Mouse (Mus musculus): ENCODE results near the gene Lzic. TPM values are rescaled to one million over a fixed set of nuclear protein-coding genes. Genes with fewer than 3 reads are reported as not detected.

The Lzic gene
- polyA plus RNA-seq, 1 experiment from 2014 or later: 46.5 TPM

DNA sequence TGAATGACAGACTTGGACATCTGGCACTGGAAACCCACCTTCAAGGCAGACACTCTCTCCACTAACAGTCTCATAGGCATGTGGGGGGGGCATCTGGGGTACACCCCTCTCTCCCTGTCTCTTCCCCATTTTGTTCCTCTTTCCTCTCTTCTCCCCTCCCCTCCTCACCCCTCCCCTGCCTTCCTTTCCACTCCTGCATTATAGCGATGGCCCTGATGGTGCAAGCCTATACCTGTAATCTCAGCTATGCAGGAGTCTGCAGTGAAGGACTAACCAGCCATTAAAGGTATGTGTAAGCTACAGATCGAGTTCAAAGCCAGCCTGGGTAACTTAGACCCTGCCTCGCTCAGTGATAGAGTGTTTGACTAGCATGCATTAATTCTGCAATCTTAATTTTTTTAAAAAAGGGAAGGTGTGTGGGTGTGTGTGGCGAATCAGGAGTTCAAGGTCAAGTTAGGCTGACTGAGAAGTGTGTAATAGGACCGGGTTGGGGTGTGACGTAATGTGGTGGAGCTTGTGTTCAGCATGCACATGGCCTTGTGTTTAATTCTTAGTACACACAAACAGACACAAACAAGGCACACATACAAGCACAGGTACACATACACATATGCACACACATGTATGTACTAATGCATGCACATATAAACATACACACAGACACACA lies 22.6 kb upstream of the Lzic start:
- H3K4me2 ChIP-seq (ENCODE audit: low read depth, low read length): no peak overlapping the region
- H3K27ac ChIP-seq (ENCODE audit: low read depth, low read length): no peak overlapping the region
- ATAC-seq (ENCODE audit: low read depth): no peak
- H3K9me3 ChIP-seq (ENCODE audit: control insufficient read depth, low read length): no peaks in the 10 kb centered on the region
- H3K36me3 ChIP-seq (ENCODE audit: control insufficient read depth, insufficient read depth, low read length): no peaks in the 10 kb centered on the region
- WGBS: 92% methylated on average over 6 of the region's 6 CpGs
- H3K4me3 ChIP-seq (ENCODE audit: low read depth, low read length): no peak overlapping the region
- no peak overlapping the region for H3K9ac ChIP-seq (replicated peaks; ENCODE audit: low read depth, low read length)
- no peaks in the 10 kb centered on the region for H3K27me3 ChIP-seq (ENCODE audit: control insufficient read depth, insufficient read depth, low read length)
- no peaks in the 10 kb centered on the region for H3K4me1 ChIP-seq (ENCODE audit: control insufficient read depth, insufficient read depth, low read length)

DNA sequence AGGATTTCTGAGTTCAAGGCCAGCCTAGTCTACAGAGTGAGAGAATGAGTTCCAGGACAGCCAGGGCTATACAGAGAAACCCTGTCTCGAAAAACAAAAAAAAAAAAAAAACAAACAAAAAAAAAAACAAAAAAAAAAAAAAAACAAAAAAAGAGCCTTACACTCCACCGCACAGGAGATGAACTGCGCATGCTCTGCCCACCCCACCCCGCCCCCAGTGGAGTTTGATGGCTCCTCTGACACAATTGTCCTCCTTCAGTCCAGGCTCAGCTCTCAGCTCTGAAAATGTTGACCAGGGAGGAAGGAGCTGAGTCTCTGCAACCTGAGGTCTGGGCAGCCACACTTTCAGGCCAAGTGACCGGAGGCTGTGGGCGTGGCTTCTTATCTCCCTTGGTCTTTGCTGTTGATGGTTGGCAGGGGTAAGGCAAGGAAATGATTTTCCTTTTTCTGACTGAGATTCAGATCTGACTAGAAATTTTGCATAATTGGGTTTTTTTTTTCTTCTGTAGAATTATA lies 21.5 kb upstream of the Lzic start:
- Histone ChIP-seq H3K4me2 (ENCODE audit: low read depth, low read length) (no peak overlapping the region), H3K4me3 (ENCODE audit: low read depth, low read length) (no peak overlapping the region), H3K27ac (ENCODE audit: low read depth, low read length) (no peak overlapping the region), H3K4me1 (ENCODE audit: control insufficient read depth, insufficient read depth, low read length) (no peaks in the 10 kb centered on the region), H3K9me3 (ENCODE audit: control insufficient read depth, low read length) (no peaks in the 10 kb centered on the region), H3K27me3 (ENCODE audit: control insufficient read depth, insufficient read depth, low read length) (no peaks in the 10 kb centered on the region), H3K9ac (replicated peaks; ENCODE audit: low read depth, low read length) (no peak overlapping the region), H3K36me3 (ENCODE audit: control insufficient read depth, insufficient read depth, low read length) (no peaks in the 10 kb centered on the region)
- 85% methylated on average over 6 of the region's 6 CpGs for WGBS
- no peak for ATAC-seq (ENCODE audit: low read depth)

DNA sequence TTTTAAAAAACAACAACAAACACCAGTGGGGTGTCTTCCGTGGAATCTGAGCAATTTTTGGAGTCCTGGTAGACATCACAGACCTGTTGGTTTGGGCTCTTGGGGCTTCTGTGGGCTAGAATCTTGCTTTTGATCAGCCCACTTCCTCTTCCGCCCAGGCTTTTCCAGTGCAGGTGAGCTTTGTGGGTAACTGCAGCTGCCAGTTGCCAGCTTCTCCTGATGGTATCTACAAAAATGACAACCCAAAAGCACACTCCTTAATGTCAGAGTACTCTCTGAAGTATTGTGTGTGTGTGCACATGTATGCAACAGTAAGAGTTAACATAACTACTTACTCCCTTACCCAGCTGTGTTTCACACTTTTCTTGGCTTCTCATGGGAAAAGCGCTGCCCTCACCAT lies 15.5 kb upstream of the Lzic start:
- Histone ChIP-seq H3K27me3 (ENCODE audit: control insufficient read depth, insufficient read depth, low read length) (no peaks in the 10 kb centered on the region), H3K4me2 (ENCODE audit: low read depth, low read length) (no peak overlapping the region), H3K9me3 (ENCODE audit: control insufficient read depth, low read length) (no peaks in the 10 kb centered on the region), H3K27ac (ENCODE audit: low read depth, low read length) (no peak overlapping the region), H3K9ac (replicated peaks; ENCODE audit: low read depth, low read length) (no peak overlapping the region), H3K36me3 (ENCODE audit: control insufficient read depth, insufficient read depth, low read length) (peaks cover 6% of the 10 kb centered on the region; the same call in 1 of the 2 replicates), H3K4me3 (ENCODE audit: low read depth, low read length) (no peak overlapping the region), H3K4me1 (ENCODE audit: control insufficient read depth, insufficient read depth, low read length) (no peaks in the 10 kb centered on the region)
- WGBS: 94% methylated on average over 3 of the region's 3 CpGs
- ATAC-seq (ENCODE audit: low read depth): no peak

DNA sequence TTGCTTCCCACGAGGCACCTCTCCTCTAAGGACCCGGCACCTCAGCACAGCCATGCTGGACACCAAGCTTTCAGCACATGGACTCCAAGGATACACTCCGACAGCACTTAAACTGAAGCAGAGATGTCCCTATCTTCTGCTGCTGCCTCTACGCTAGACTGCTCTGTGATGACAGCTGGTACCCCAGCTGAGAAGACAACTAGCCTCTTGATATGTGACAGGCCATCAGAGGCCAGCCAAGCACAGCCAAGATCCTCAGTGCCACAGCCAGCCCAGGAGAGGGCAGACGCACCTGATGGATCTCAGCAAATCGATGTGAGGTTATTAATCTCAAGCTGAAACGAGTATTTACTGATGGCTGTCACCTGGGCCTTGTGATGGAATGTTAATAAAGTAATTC lies 9.9 kb upstream of the Lzic start:
- Histone ChIP-seq H3K27me3 (ENCODE audit: control insufficient read depth, insufficient read depth, low read length) (no peaks in the 10 kb centered on the region), H3K4me3 (ENCODE audit: low read depth, low read length) (no peak overlapping the region), H3K4me1 (ENCODE audit: control insufficient read depth, insufficient read depth, low read length) (no peaks in the 10 kb centered on the region), H3K36me3 (ENCODE audit: control insufficient read depth, insufficient read depth, low read length) (0 out of 2 replicates have a peak, but pooled peaks cover 3% of the 10 kb centered on the region), H3K9me3 (ENCODE audit: control insufficient read depth, low read length) (no peaks in the 10 kb centered on the region), H3K27ac (ENCODE audit: low read depth, low read length) (no peak overlapping the region), H3K9ac (replicated peaks; ENCODE audit: low read depth, low read length) (no peak overlapping the region), H3K4me2 (ENCODE audit: low read depth, low read length) (no peak overlapping the region)
- ATAC-seq (ENCODE audit: low read depth): no peak
- 77% methylated on average over 7 of the region's 7 CpGs for WGBS

DNA sequence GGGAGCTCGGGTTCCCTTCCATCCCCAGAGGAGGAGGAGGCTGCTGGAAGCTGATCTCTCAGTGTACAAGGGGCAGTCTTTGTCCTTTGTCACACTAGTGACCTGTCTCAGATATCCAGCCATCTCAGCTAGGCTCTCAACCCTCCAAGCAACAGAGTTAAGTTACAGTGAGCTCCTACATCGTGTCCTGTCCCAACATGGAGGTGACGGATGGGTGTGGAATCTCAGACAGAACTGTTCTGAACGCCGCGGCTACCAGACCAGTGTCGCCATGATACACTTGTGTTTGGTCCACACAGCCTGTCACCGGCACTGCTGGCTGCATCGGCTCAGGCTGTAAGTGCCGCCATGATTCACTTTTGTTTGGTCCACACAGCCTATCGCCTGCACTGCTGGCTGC lies 8.0 kb upstream of the Lzic start, which contains the start of gene Tmem274:
Tmem274 (plus strand) TSS at position 301 of the 400 bp plus-strand sequence.
- no peak for ATAC-seq (ENCODE audit: low read depth)
- Histone ChIP-seq H3K27me3 (ENCODE audit: control insufficient read depth, insufficient read depth, low read length) (no peaks in the 10 kb centered on the region), H3K4me3 (ENCODE audit: low read depth, low read length) (no peak within 1 kb of the TSS), H3K9me3 (ENCODE audit: control insufficient read depth, low read length) (no peaks in the 10 kb centered on the region), H3K9ac (replicated peaks; ENCODE audit: low read depth, low read length) (no peak within 1 kb of the TSS), H3K27ac (ENCODE audit: low read depth, low read length) (no peak within 1 kb of the TSS), H3K4me1 (ENCODE audit: control insufficient read depth, insufficient read depth, low read length) (no peaks in the 10 kb centered on the region), H3K4me2 (ENCODE audit: low read depth, low read length) (no peak within 1 kb of the TSS), H3K36me3 (ENCODE audit: control insufficient read depth, insufficient read depth, low read length) (0 out of 2 replicates have a peak, but pooled peaks cover 3% of the 10 kb centered on the region)
- WGBS: 84% methylated on average over 11 of the region's 11 CpGs

DNA sequence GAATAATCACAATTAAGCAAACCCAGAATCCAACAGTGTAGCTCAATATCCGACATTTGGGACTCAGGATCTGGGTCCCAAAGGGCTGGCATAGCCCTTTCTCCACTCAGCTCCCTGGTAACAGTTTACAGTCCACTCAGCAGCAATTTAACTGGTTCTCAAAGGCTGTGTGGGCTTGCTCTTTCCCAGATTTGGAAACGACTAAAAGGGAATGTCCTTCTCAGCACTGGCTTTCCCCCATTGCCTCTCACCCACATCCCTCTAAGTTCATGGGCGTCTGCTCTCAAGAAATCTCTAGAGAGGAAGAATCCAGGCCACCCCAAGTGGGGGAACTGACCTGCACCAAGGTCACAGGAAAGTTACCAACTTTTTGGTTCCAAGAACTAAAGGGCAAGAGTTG lies 463 bp upstream of the Lzic start:
- peak overlapping the region; percentile 94 for H3K4me2 ChIP-seq (ENCODE audit: low read depth, low read length)
- no peaks in the 10 kb centered on the region; the same call in 1 of the 2 replicates for H3K27me3 ChIP-seq (ENCODE audit: control insufficient read depth, insufficient read depth, low read length)
- ATAC-seq (ENCODE audit: low read depth): no peak
- H3K36me3 ChIP-seq (ENCODE audit: control insufficient read depth, insufficient read depth, low read length): peaks cover 26% of the 10 kb centered on the region
- WGBS: 62% methylated on average over 3 of the region's 3 CpGs
- no peaks in the 10 kb centered on the region for H3K9me3 ChIP-seq (ENCODE audit: control insufficient read depth, low read length)
- peak overlapping the region; percentile 63 for H3K9ac ChIP-seq (replicated peaks; ENCODE audit: low read depth, low read length)
- peak overlapping the region; percentile 67 for H3K4me3 ChIP-seq (ENCODE audit: low read depth, low read length)
- H3K27ac ChIP-seq (ENCODE audit: low read depth, low read length): no peak overlapping the region; the same call in 1 of the 2 replicates
- H3K4me1 ChIP-seq (ENCODE audit: control insufficient read depth, insufficient read depth, low read length): peaks cover 9% of the 10 kb centered on the region

DNA sequence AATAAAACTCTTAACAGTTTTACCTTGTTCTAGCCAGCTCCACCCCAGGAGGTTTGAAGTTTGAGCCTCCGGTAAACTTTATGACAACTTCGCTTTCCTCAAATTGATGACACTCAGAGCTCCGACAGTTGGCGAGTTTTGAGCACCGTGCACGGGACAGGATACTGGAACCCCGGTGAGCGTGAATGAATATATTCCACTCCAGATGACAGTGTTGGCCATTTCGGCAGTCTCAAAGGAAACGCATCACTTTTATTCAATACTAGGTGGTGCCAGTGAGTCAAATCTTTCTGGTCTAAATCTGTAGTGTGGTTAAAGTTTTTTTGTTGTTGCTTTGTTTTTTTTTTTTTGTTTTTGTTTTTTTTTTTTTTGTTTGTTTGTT lies 787 bp downstream of the Lzic start:
- ATAC-seq (ENCODE audit: low read depth): no peak
- WGBS: 1% methylated on average over 10 of the region's 10 CpGs

DNA sequence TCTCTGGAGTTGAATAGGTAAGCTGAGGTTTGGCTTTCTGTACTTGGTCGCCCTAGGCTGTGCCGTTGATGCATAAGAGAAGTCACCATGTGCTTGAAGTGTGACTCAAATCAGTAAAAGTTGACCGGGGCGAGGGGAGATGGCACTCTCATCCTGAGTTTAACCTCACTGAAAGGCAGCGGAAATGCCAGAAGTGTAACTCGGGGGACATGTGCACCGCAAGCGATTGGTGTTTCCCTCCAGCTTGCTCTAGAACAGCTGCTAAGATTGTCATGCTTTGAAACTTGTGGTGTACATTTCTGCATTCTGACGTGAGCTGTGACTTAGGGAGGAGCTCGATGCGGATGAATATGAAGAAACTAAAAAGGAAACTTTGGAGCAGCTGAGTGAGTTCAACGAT lies 2.7 kb downstream of the Lzic start:
- ATAC-seq (ENCODE audit: low read depth): no peak

More for the DNA sequence above, 787 bp downstream of the Lzic start:
- H3K9me3 ChIP-seq (ENCODE audit: control insufficient read depth, low read length): no peaks in the 10 kb centered on the region
- peak overlapping the region; percentile 60; the same call in 1 of the 2 replicates for H3K27ac ChIP-seq (ENCODE audit: low read depth, low read length)
- H3K36me3 ChIP-seq (ENCODE audit: control insufficient read depth, insufficient read depth, low read length): peaks cover 29% of the 10 kb centered on the region
- H3K4me3 ChIP-seq (ENCODE audit: low read depth, low read length): peak overlapping the region; percentile 67
- H3K9ac ChIP-seq (replicated peaks; ENCODE audit: low read depth, low read length): peak overlapping the region; percentile 63
- peaks cover 9% of the 10 kb centered on the region for H3K4me1 ChIP-seq (ENCODE audit: control insufficient read depth, insufficient read depth, low read length)
- no peaks in the 10 kb centered on the region; the same call in 1 of the 2 replicates for H3K27me3 ChIP-seq (ENCODE audit: control insufficient read depth, insufficient read depth, low read length)
- peak overlapping the region; percentile 94 for H3K4me2 ChIP-seq (ENCODE audit: low read depth, low read length)

DNA sequence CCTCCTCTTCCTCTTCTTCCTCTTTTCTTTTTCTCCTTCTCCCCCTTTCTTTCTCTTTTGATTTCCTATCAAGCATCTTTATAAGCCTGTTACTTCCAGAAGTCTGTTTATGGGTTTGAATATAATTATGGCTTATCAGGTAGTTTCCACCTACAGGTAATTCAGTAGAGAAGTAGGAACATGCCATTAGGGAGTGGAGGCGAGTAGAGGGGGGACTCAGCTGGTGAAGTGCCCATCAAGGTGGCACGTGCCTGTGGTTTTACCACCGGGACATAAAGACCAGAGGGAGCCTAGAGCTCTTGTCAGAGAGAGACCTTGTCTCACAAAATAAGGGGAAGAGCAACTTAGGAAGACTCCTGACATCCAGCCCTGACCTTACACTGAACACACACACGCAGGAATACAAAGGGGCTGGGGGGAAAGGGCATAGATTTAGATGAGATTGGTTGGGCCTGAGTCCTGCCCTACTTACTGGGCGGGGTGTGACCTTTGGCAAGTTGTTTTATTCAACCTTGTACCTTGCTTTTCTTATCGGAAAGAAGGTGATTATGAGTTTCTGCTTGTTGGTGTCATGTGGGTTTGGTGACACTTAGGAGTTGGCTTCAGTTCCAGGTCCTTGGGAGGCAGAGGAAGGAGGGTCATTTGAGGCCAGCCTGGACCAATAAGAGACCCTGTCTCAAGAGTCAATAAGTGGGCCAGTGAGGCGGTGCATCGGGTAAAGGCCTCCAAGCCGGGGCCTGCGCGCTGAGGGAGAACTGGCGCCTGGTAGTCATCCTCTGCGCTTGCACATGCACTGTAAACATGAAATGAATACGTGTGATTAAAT lies 4.6 kb downstream of the Lzic start:
- peaks cover 6% of the 10 kb centered on the region for H3K4me1 ChIP-seq (ENCODE audit: control insufficient read depth, insufficient read depth, low read length)
- peaks cover 51% of the 10 kb centered on the region for H3K36me3 ChIP-seq (ENCODE audit: control insufficient read depth, insufficient read depth, low read length)
- no peak overlapping the region for H3K4me3 ChIP-seq (ENCODE audit: low read depth, low read length)
- no peak for ATAC-seq (ENCODE audit: low read depth)
- no peaks in the 10 kb centered on the region; the same call in 1 of the 2 replicates for H3K27me3 ChIP-seq (ENCODE audit: control insufficient read depth, insufficient read depth, low read length)
- H3K9me3 ChIP-seq (ENCODE audit: control insufficient read depth, low read length): no peaks in the 10 kb centered on the region
- H3K9ac ChIP-seq (replicated peaks; ENCODE audit: low read depth, low read length): no peak overlapping the region
- no peak overlapping the region for H3K4me2 ChIP-seq (ENCODE audit: low read depth, low read length)
- WGBS: 97% methylated on average over 14 of the region's 14 CpGs
- H3K27ac ChIP-seq (ENCODE audit: low read depth, low read length): no peak overlapping the region

More for the DNA sequence above, 2.7 kb downstream of the Lzic start:
- no peaks in the 10 kb centered on the region; the same call in 1 of the 2 replicates for H3K27me3 ChIP-seq (ENCODE audit: control insufficient read depth, insufficient read depth, low read length)
- H3K27ac ChIP-seq (ENCODE audit: low read depth, low read length): no peak overlapping the region
- H3K9ac ChIP-seq (replicated peaks; ENCODE audit: low read depth, low read length): no peak overlapping the region
- no peak overlapping the region for H3K4me2 ChIP-seq (ENCODE audit: low read depth, low read length)
- no peaks in the 10 kb centered on the region for H3K9me3 ChIP-seq (ENCODE audit: control insufficient read depth, low read length)
- H3K36me3 ChIP-seq (ENCODE audit: control insufficient read depth, insufficient read depth, low read length): peaks cover 36% of the 10 kb centered on the region
- H3K4me3 ChIP-seq (ENCODE audit: low read depth, low read length): no peak overlapping the region
- 96% methylated on average over 12 of the region's 12 CpGs for WGBS
- H3K4me1 ChIP-seq (ENCODE audit: control insufficient read depth, insufficient read depth, low read length): peaks cover 9% of the 10 kb centered on the region

All from neural tube, embryonic 14.5 days (tissue).